Mouse (Mus musculus): ENCODE measurements around the gene Opcml.

- TF ChIP-seq POLR2A (IDR thresholded peaks at IDR 0.05; ENCODE audit: extremely low read depth, insufficient read depth, low read length) = no peak
- TF ChIP-seq CTCF (IDR thresholded peaks at IDR 0.05; ENCODE audit: extremely low read depth, insufficient read depth, low read length) = no peak
These were observed 39.9 kb downstream of the Opcml start for GRCm38 (mm10) chr9:27830519-27830918.

Data from cortical plate, adult 2 months (tissue).